Mouse (Mus musculus): ENCODE data around the gene Triap1.

GRCm38 (mm10) chr5:115358872-115359271 is 17.8 kb downstream of the Triap1 start:
- TF ChIP-seq GATA1 (IDR thresholded peaks at IDR 0.05; ENCODE audit: borderline replicate concordance, low read length): no peak
- TF ChIP-seq FLI1 (IDR thresholded peaks at IDR 0.05; ENCODE audit: low read length): no peak

Measured in megakaryocyte, embryonic 14.5 days (primary cell).